Mouse (Mus musculus) testis, postnatal 10 days (tissue): ENCODE results near the gene Olfr378.

Source experiments
- DNase-seq: peaks from one replicate; pipeline ENCODE4 v3.0.0; 2021; ENCODE audit warnings: low spot score

The Olfr378 gene

DNA sequence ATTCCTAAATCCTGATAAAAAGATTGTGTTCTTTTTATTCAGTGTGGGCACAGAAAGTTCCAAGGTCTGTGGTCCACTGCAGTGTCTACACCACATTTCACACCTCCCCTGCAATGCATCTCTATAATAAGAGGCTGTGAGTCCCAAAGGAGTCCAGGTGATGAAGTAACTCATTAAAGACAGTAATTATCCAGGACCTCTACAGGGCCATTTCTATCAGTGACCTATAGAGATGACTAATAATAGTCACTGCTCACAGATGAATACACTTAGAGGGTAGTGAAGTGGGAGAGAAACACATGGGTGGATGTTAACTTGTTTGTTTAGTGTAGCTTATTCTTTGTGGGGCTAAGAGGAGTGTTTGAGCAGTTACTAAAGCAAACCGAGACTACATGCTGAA lies at the start of gene Olfr378:
Olfr378 (minus strand) TSS at position 101 of the 400 bp plus-strand sequence.
- DNase-seq = no peak

DNA sequence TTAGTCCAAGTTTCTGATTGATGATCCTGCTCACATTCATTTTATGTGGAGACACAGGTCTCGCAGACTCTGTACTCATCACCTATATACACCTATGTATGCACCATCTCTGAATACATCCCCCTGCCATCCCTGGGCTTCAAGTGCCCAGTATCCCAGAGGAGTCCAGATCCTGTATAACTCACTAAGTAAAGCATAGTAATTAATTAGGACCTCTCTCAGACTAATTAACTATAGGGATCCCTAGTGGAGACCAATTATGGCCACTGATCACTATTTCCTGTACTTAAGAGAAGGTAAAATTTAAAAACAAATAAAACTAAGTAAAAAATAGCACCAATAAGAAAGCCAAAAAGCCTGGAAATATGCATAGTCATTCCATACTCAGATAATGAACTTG lies 29.1 kb upstream of the Olfr378 start, which contains the start of gene Olfr380:
Olfr380 (minus strand) TSS at position 101 of the 400 bp plus-strand sequence.
- no peak for DNase-seq

DNA sequence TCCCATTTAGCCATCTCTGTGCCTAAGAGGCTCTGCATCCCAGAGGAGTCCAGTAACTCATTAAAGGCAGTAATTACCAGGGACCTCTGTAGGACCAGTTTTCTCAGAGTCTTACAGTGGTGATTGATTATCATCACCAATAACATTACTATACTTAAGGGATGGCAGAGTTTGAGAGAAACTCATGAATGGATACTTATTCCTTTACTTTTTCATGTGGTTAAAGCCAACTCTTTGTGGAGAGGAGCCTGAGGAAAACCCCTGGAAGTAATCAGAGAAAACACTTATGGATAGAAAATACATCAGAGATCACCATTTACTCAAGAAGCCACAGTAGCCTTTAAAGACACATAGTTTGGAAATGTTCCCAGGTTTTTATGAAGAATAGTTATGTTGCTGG lies 28.8 kb downstream of the Olfr378 start, which contains the start of gene Olfr1:
Olfr1 (minus strand) TSS at position 101 of the 400 bp plus-strand sequence.
- no peak for DNase-seq

DNA sequence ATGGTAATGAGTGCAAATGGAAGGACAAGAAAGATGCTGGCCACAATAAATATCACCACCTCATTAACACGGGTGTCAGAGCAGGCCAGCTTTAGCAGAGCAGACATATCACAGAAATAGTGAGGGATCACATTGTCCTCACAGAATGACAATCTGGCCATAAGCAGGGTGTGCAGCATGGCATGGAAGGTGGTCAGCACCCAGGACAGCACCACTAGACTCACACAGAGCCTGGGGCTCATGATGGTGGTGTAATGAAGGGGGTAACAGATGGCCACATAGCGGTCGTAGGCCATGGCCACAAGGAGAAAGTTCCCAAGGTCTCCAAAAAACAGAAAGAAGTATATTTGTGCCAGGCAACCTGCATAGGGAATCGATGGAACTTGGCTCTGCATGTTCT lies 32.9 kb downstream of the Olfr378 start:
- DNase-seq = no peak
